Mouse (Mus musculus) cerebellum, adult (tissue): ENCODE results near the gene Kmt2c.
"Not testable (repeated sequence)": the region's sequence is repeated elsewhere in the genome, so short reads cannot be mapped to it uniquely, and the experiment has no call there.

Experiments used
- ATAC-seq: cut with Nextera tagmentation; 2 replicates; pipeline ENCODE4 v1.9.2; 2017; ENCODE audit warnings: mild to moderate bottlenecking, moderate library complexity, mixed read lengths; ENCODE audit not compliant: insufficient number of reproducible peaks, low FRiP score, low TSS enrichment

The Kmt2c gene

GRCm38 (mm10) chr5:25245806-25246472 is 252.6 kb downstream of the Kmt2c start:
- ATAC-seq = no peak

DNA sequence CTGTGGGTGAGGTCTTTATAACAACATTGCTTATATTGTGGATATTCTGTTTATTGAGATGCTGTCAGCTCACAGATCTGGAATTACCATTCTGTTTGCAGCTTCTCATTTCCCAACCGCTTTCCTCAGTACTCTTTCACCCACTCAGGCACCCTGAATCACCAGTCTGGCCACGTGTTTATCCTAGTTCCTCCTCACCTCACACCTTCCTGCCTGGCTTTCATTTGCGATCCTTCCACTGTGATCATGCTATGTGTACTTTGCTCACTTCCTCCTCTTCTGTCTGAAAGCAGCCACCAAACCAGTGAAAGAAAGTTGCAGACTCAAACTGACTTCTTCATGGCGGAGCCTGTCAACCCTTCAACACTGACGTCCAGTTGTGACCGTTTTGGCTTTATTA is 255.5 kb downstream of the Kmt2c start:
- ATAC-seq = no peak

DNA sequence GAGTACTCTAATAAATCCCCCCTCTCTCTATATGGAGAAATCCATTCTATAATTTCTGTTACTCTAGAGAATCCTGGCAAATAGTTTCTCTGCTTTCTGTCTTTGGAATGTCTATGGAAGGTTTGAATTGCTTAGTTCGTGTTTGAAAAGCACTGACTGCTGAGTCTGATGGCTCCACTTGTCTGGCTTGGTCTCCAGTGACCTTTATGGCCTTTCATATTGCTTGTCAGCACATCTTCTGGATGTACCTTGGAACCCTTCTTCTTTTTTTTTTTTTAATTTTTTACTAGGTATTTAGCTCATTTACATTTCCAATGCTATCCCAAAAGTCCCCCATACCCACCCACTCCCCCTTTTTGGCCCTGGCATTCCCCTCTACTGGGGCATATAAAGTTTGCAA is 274.2 kb downstream of the Kmt2c start:
- ATAC-seq = not testable (repeated sequence)

DNA sequence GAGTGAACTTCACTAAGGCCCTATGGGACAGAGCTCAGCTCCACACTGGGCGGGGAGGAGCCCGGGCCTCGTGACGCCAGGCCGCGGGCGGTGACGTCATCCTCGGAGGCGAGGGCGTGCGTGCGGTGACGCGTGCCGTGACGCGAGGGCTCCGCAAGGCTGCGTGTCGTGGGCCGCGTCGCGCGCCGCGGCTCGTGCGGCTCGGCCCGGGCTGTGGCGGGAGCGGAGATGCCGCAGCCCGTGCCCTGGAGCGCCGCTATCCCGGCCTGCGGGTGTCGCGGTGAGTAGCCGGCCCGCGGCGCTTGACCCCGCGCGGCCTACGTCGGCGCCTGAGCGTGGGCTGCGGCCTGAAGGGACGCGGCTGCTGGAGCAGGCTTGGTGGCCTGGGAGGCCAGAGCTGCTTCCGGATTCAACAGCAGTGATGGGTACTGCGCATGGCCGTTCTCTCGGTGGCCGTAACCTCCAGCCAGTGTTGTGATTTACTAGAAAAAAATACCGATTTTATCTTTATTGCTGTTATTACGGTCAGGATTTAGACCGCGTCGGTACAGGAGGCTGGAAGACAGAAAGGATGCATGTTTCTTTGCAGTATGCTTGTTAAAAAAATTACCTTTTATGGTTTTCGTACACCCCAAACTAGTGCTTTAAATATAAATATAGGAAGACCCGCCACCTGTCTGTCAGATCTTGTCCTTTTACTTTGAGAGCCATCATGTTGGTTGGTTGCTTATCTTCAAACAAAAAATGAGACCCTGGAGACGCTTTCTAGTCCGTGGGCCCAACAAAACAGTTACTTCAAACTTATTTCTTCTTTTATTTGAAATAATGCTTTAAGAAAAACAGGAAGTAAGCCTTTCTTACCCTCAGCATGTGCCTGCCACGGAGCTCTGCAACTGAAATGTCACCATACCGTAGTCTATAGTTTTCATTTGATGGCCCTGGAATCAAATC is 275.6 kb downstream of the Kmt2c start, which contains the start of gene E130116L18Rik:
E130116L18Rik (minus strand) TSS at position 402 of the 951 bp plus-strand sequence.
- ATAC-seq = peak; percentile 93
